Mouse (Mus musculus) urinary bladder, adult 18-20 months (tissue): ENCODE results near the gene Mink1.

Experiments used
- DNase-seq, 2 experiments: peaks; one replicate each; pipeline ENCODE4 v3.0.0; 2022; ENCODE audit warnings: low spot score in 2 of 2, mixed read lengths in 2 of 2

Mink1 gene

GRCm38 (mm10) chr11:70635601-70636000 lies 72.9 kb downstream of the Mink1 start:
- no peak for DNase-seq

- DNase-seq = no peak
Observed at GRCm38 (mm10) chr11:70637764-70638163, 75.1 kb downstream of the Mink1 start.

GRCm38 (mm10) chr11:70638293-70638692 lies 75.6 kb downstream of the Mink1 start:
- DNase-seq = no peak

GRCm38 (mm10) chr11:70638714-70639278 lies 76.1 kb downstream of the Mink1 start, which contains the start of gene Gp1ba:
TSS of gene Gp1ba (plus strand) at chr11:70639122.
- DNase-seq = no peak

GRCm38 (mm10) chr11:70639976-70640375 lies 77.3 kb downstream of the Mink1 start:
- no peak for DNase-seq

GRCm38 (mm10) chr11:70641241-70641640 lies 78.6 kb downstream of the Mink1 start:
- DNase-seq = no peak

GRCm38 (mm10) chr11:70643051-70643450 lies 80.4 kb downstream of the Mink1 start:
- no peak for DNase-seq

- no peak for DNase-seq
Observed at GRCm38 (mm10) chr11:70644564-70645103, 82.0 kb downstream of the Mink1 start.

- no peak for DNase-seq
Observed at GRCm38 (mm10) chr11:70645461-70646258, 83.0 kb downstream of the Mink1 start.

GRCm38 (mm10) chr11:70646259-70646555 lies 83.5 kb downstream of the Mink1 start:
- no peak for DNase-seq

- peak; percentile 85 to 94 for DNase-seq
Observed at GRCm38 (mm10) chr11:70646691-70647650, 84.3 kb downstream of the Mink1 start, which contains the start of the genes Rnf167 and Slc25a11. TSS of gene Rnf167 (plus strand) at chr11:70647235. TSS of gene Slc25a11 (minus strand) at chr11:70647479.

- DNase-seq = no peak
Observed at GRCm38 (mm10) chr11:70647716-70648420, 85.2 kb downstream of the Mink1 start.

- DNase-seq = no peak
Observed at GRCm38 (mm10) chr11:70648512-70648911, 85.8 kb downstream of the Mink1 start.

GRCm38 (mm10) chr11:70649185-70649734 lies 86.6 kb downstream of the Mink1 start:
- DNase-seq = no peak

GRCm38 (mm10) chr11:70650322-70651175 lies 87.9 kb downstream of the Mink1 start:
- no peak for DNase-seq

- DNase-seq = no peak
Observed at GRCm38 (mm10) chr11:70651391-70651790, 88.7 kb downstream of the Mink1 start.

GRCm38 (mm10) chr11:70652029-70652883 lies 89.6 kb downstream of the Mink1 start:
- DNase-seq = no peak

- DNase-seq = no peak
Observed at GRCm38 (mm10) chr11:70652884-70653344, 90.2 kb downstream of the Mink1 start.
